11 mouse cellular contexts compared by ENCODE assay signal in the genomic region with DNA sequence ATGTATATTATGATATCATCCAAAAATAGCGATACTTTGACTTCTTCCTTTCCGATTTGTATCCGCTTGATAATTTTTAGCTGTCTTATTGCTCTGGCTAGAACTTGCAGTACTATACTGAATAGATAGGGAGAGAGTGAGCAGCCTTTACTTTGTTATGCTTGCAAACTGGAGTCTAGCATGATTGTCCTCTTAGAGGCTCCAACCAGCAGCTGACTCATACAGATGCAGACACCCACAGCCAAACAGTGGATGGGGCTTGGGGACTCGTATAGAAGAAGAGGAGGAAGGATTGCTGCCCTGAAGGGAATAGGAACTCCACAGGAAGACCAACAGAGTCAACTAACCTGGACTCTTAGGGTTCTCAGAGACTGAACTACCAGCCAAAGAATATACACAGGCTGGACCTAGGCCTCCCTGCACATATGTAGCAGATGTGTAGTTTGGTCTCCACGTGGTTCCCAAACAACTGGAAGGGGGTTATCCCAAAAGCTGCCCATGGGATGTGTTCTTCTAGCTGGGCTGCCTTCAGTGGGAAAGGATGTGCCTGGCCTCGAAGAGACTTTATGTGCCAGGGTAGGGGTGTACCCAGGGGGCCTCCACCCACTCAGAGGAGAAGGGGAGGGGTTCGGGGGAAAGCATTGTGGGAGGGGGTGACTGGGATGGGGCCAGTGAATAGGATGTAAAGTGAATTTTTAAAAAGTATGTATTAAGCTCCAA. TPM values are rescaled to one million over a fixed set of nuclear protein-coding genes. Genes with fewer than 3 reads are reported as not detected.
DNase-seq lines count a peak whose midpoint lies in the region; ATAC-seq and TF ChIP-seq lines count a peak whose summit lies in the region.
"Had no signal": no experiment of that assay in that cellular context is flagged by ENCODE, and none has a peak within 500 bp of the region (broad histone marks: within the 10 kb centered on the region; RNA-seq: fewer than 3 reads in every experiment).

No protein-coding gene starts in this region.

- H3K4me2 ChIP-seq in kidney, postnatal 0 days (ENCODE audit: low read length), result peak overlapping the region; percentile 86

- no peaks in the 10 kb centered on the region for H3K27me3 ChIP-seq in kidney, postnatal 0 days (ENCODE audit: insufficient read depth, low read length)
- no peaks in the 10 kb centered on the region; the same call in 1 of the 2 replicates for H3K27me3 ChIP-seq in cerebellum, adult 2 months (ENCODE audit: control insufficient read depth, insufficient read depth, low read length)

- no peaks in the 10 kb centered on the region for H3K9me3 ChIP-seq in kidney, postnatal 0 days (replicated peaks; ENCODE audit: low read length)
- H3K9me3 ChIP-seq: intestine, embryonic 15.5 days; liver, embryonic 13.5 days had no signal

- DNase-seq in adrenal gland, postnatal 14 days, result peak; percentile 17
- no peak for DNase-seq in adrenal gland, adult 8-10 months
- DNase-seq in kidney, postnatal 0 days (ENCODE audit: low spot score), result peak; percentile 43
- DNase-seq in kidney, postnatal 10 days, result no peak
- DNase-seq in induced T-regulatory cell, adult 2 months (ENCODE audit: low read depth), result peak; percentile 54
- DNase-seq in cerebellum, adult 2 months, result no peak
- DNase-seq in c-Kit-positive CD71-positive TER-119-positive erythroid progenitor cells, embryonic 14.5 days (ENCODE audit: low spot score), result no peak
- DNase-seq: cerebellum, postnatal 14 days; liver, embryonic 13.5 days had no signal

- no peak for ATAC-seq in kidney, postnatal 0 days (replicated peaks; ENCODE audit: low FRiP score, low read depth)
- peak; percentile 25 for ATAC-seq in CD4-positive, CD25-positive, alpha-beta regulatory T cell, adult 4 months

- no peak overlapping the region for H3K4me3 ChIP-seq in kidney, postnatal 0 days (replicated peaks; ENCODE audit: low read depth, low read length)
- H3K4me3 ChIP-seq in cerebellum, adult 2 months (replicated peaks; ENCODE audit: insufficient read depth, low read depth, low read length), result no peak overlapping the region

- H3K36me3 ChIP-seq in kidney, postnatal 0 days (ENCODE audit: insufficient read depth, low read length), result no peaks in the 10 kb centered on the region
- H3K36me3 ChIP-seq: intestine, embryonic 15.5 days; liver, embryonic 13.5 days had no signal

- no peak overlapping the region for H3K27ac ChIP-seq in kidney, postnatal 0 days
- H3K27ac ChIP-seq in cerebellum, adult 2 months (ENCODE audit: insufficient read depth, low read length), result no peak overlapping the region
- H3K27ac ChIP-seq: intestine, embryonic 15.5 days; liver, embryonic 13.5 days had no signal

- TF ChIP-seq POLR2A in cerebellum, adult 2 months (IDR thresholded peaks at IDR 0.05; ENCODE audit: borderline replicate concordance, insufficient read depth, low read length), result no peak

- 0 out of 2 replicates have a peak, but pooled peaks cover 8% of the 10 kb centered on the region for H3K4me1 ChIP-seq in kidney, postnatal 0 days (replicated peaks; ENCODE audit: insufficient read depth, low read length)
- H3K4me1 ChIP-seq in cerebellum, adult 2 months (ENCODE audit: control insufficient read depth, insufficient read depth, low read length), result no peaks in the 10 kb centered on the region

- H3K9ac ChIP-seq in kidney, postnatal 0 days (ENCODE audit: low read depth, low read length), result no peak overlapping the region
- H3K9ac ChIP-seq: liver, embryonic 13.5 days had no signal

- TF ChIP-seq CTCF in kidney, postnatal 0 days (IDR thresholded peaks at IDR 0.05; ENCODE audit: low read depth), result no peak
- no peak for TF ChIP-seq CTCF in cerebellum, adult 2 months (IDR thresholded peaks at IDR 0.05; ENCODE audit: borderline replicate concordance, insufficient read depth, low read depth, low read length)

- 74% methylated on average over 7 of the region's 7 CpGs for WGBS in kidney, postnatal 0 days
- WGBS in cerebellum, adult 2 months, result 70% methylated on average over 7 of the region's 7 CpGs

RNA-seq across cellular contexts. Expression of a gene that starts 1.8 kb away (rescaled TPM):
- total RNA-seq in adrenal gland, postnatal 14 days (2021), result 102 and 121 TPM in 2 replicates
- total RNA-seq in adrenal gland, adult 8-10 months (2022), result 100 to 1,000 TPM in 2 of 4 experiments, 10 to 100 TPM in 2; 83.7 to 130 (median 96.0) TPM
- 12.6 and 13.7 TPM in 2 replicates for polyA plus RNA-seq in kidney, postnatal 0 days (2015; fragmentation: Nextera tagmentation; extraction: Ambion mirVana)
- 10 to 100 TPM; 55.3 to 74.9 TPM for polyA plus RNA-seq in CD4-positive, CD25-positive, alpha-beta regulatory T cell, adult 4 months (2017; shearing (Covaris generic))
- 1.3 TPM in 2 replicates for polyA plus RNA-seq in cerebellum, adult 2 months (2012; rRNA removed)

Comparison
In these comparisons a context has a peak if more than half of its experiments do, and no peak if none do; other contexts are left out.
1. DNase-seq: peak in adrenal gland, postnatal 14 days (single experiment), kidney, postnatal 0 days (single experiment) and induced T-regulatory cell, adult 2 months (single experiment); none in adrenal gland, adult 8-10 months (single experiment), kidney, postnatal 10 days (single experiment), cerebellum, adult 2 months (0 of 2) and c-Kit-positive CD71-positive TER-119-positive erythroid progenitor cells, embryonic 14.5 days (single experiment).